8 mouse cellular contexts compared by ENCODE assay signal in the genomic region with DNA sequence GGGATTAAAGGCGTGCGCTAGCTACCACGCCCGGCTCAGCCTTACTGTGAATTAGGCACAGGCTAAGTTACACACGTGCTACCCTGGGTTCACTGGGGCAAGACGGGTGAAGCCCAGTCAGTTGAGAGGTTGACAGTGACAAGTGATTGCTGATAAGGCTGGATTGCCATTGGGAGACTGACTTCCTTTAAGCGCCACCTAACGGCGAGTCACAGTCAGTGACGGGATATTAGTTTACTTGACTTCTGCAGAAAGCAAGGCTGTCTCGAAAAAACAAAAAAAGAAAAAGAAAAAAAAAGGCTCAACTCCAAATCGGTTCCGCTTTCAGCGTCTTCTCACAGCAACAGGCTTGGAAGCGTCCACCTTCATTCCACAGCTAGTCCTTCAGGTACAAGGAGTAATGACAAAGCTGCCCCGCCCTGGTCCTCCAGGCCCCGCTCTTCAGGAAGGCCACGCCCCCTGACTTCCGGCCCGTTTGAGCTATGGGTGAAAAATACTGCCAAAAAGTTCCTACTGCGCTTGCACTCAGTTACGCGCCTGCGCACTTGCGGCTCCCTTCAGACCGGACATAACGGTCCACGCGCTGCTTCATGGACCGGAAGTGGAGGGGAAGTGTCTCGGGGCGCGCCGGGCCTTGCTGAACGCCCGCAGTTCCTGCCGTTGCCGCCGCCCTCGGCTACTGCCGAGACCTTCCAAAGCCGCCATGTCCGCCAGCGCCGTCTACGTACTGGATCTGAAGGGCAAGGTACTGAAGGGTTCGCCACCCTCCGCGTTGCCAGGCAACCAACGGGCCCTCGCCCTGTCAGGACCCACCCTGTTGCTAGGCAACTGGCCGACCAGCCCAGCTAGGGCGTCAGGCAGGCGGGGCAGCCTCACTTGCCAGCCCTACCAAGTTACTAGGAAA. TPM values are rescaled to one million over a fixed set of nuclear protein-coding genes. Genes with fewer than 3 reads are reported as not detected.
A peak's percentile ranks its signal among the peaks of the same experiment; 100 is the strongest.
DNase-seq lines count a peak whose midpoint lies in the region; ATAC-seq lines count a peak whose summit lies in the region.

A gene (plus strand): TSS at position 520 of the 904 bp plus-strand sequence.

- peak within 1 kb of the TSS; percentile 81 for H3K4me3 ChIP-seq in lung, embryonic 16.5 days (ENCODE audit: low read length)

- H3K9me3 ChIP-seq in lung, embryonic 16.5 days (ENCODE audit: control insufficient read depth, low read length) = no peaks in the 10 kb centered on the region

- H3K9ac ChIP-seq in lung, embryonic 16.5 days (ENCODE audit: low read length) = peak within 1 kb of the TSS; percentile 80

- H3K27ac ChIP-seq in lung, embryonic 16.5 days (ENCODE audit: low read length) = peak within 1 kb of the TSS; percentile 81

- H3K4me1 ChIP-seq in lung, embryonic 16.5 days (replicated peaks; ENCODE audit: control insufficient read depth, insufficient read depth, low read length) = peaks cover 6% of the 10 kb centered on the region

- H3K36me3 ChIP-seq in lung, embryonic 16.5 days (ENCODE audit: control insufficient read depth, insufficient read depth, low read length) = peaks cover 3% of the 10 kb centered on the region; the same call in 1 of the 2 replicates

- peak; percentile 95 for DNase-seq in MEL-GATA-1-ER (ENCODE audit: extremely low read depth, low read depth)
- DNase-seq in cerebellum, adult 8-10 months = peak; percentile 96
- peak; percentile 99 for DNase-seq in forelimb bud, embryonic 11.5 days (ENCODE audit: low read depth, low spot score)
- DNase-seq in layer of hippocampus, adult 9-10 months (ENCODE audit: low spot score) = peak; percentile 95
- peak; percentile 92 for DNase-seq in ovary, postnatal 10 days (ENCODE audit: low spot score)
- DNase-seq in thymus, postnatal 10 days (ENCODE audit: low spot score in 2 of 2) = peak; percentile 97 to 98

- peak within 1 kb of the TSS; percentile 78 for H3K4me2 ChIP-seq in lung, embryonic 16.5 days (ENCODE audit: low read depth, low read length)

- ATAC-seq in hematopoietic stem cell, adult 5-6 weeks (replicated peaks in 1 of 2; ENCODE audit: insufficient read depth in 1 of 2, low FRiP score in 2 of 2, low TSS enrichment in 1 of 2, low read depth in 1 of 2, poor library complexity in 2 of 2, severe bottlenecking in 2 of 2) = peak; percentile 87 to 91
- peak; percentile 96 for ATAC-seq in lung, embryonic 16.5 days (ENCODE audit: low read depth)

- WGBS in lung, embryonic 16.5 days = under 1% methylated on average over 54 of the region's 54 CpGs

- H3K27me3 ChIP-seq in lung, embryonic 16.5 days (ENCODE audit: control insufficient read depth, insufficient read depth, low read depth, low read length) = no peaks in the 10 kb centered on the region

RNA-seq across cellular contexts. Expression of the gene that starts here (rescaled TPM):
- 70.2 and 79.2 TPM in 2 replicates for total RNA-seq in hematopoietic stem cell, adult 5-6 weeks (2017)
- polyA plus RNA-seq in lung, embryonic 16.5 days (2015; fragmentation: Nextera tagmentation; extraction: Ambion mirVana) = 98.3 and 101 TPM in 2 replicates

Comparison
In these comparisons a context has a peak if more than half of its experiments do, and no peak if none do; other contexts are left out.
1. Peak in every context shown above with its lines: DNase-seq, ATAC-seq, H3K4me3 ChIP-seq and H3K27ac ChIP-seq.